Mouse (Mus musculus) midbrain, embryonic 10.5 days (tissue): Measurements from ENCODE around the gene E030025P04Rik. TPM values are rescaled to one million over a fixed set of nuclear protein-coding genes. Genes with fewer than 3 reads are reported as not detected.

Experiments
- DNase-seq: peaks from one replicate; pipeline ENCODE4 v3.0.0-alpha.2; 2017; ENCODE audit warnings: low spot score
- H3K27ac ChIP-seq: fragments of 300-500 bp; sonication (generic); replicated peaks from 2 replicates; pipeline ENCODE4 v1.5.1; 2016; ENCODE audit warnings: mild to moderate bottlenecking
- H3K27me3 ChIP-seq: fragments of 300-500 bp; sonication (generic); 2 replicates; pipeline ENCODE4 v1.6.1; 2016; ENCODE audit warnings: low read depth, mild to moderate bottlenecking; ENCODE audit not compliant: poor library complexity, severe bottlenecking
- H3K36me3 ChIP-seq: fragments of 300-500 bp; sonication (generic); 2 replicates; pipeline ENCODE4 v1.6.1; 2016; ENCODE audit warnings: mild to moderate bottlenecking, moderate library complexity
- H3K4me1 ChIP-seq: fragments of 300-500 bp; sonication (generic); 2 replicates; pipeline ENCODE4 v1.6.1; 2016
- H3K4me3 ChIP-seq: fragments of 300-500 bp; sonication (generic); 2 replicates; pipeline ENCODE4 v1.5.1; 2016; ENCODE audit warnings: mild to moderate bottlenecking, moderate library complexity
- H3K9me3 ChIP-seq: fragments of 300-500 bp; sonication (generic); replicated peaks from 2 replicates; pipeline ENCODE4 v1.6.1; 2016; ENCODE audit warnings: mild to moderate bottlenecking
- WGBS: fragments of 180-500 bp; shearing (Covaris S2); methylation state at CpG from one replicate; pipeline ENCODE4 v1.1.7; 2016; 5-methylcytosine and 5-hydroxymethylcytosine counted together
- polyA plus RNA-seq: library from polyadenylated mRNA; unstranded; fragments of >200 nt; fragmentation: Nextera tagmentation; extraction: Ambion mirVana; gene quantifications from 2 replicates; pipeline ENCODE4 v1.2.1, GENCODE M21; 2016

Gene E030025P04Rik
- polyA plus RNA-seq, 1 experiment from 2014 or later, result not detected

- DNase-seq, result no peak
- peaks cover 4% of the 10 kb centered on the region; the same call in 1 of the 2 replicates for H3K4me1 ChIP-seq
- H3K9me3 ChIP-seq, result no peaks in the 10 kb centered on the region
- H3K4me3 ChIP-seq, result no peak overlapping the region
- H3K27ac ChIP-seq, result no peak overlapping the region
- 88% methylated on average over 7 of the region's 7 CpGs for WGBS
- H3K27me3 ChIP-seq, result no peaks in the 10 kb centered on the region
- no peaks in the 10 kb centered on the region for H3K36me3 ChIP-seq
Observed at GRCm38 (mm10) chr11:109126482-109126881, 17.7 kb downstream of the E030025P04Rik start.

- WGBS, result 80% methylated on average over 5 of the region's 5 CpGs
- Histone ChIP-seq H3K9me3 (no peaks in the 10 kb centered on the region), H3K27me3 (no peaks in the 10 kb centered on the region), H3K27ac (no peak overlapping the region), H3K4me1 (peaks cover 4% of the 10 kb centered on the region; the same call in 1 of the 2 replicates), H3K36me3 (no peaks in the 10 kb centered on the region), H3K4me3 (no peak overlapping the region)
- DNase-seq, result no peak
Observed at GRCm38 (mm10) chr11:109125451-109125850, 18.7 kb downstream of the E030025P04Rik start.

GRCm38 (mm10) chr11:109124284-109124683 is 19.9 kb downstream of the E030025P04Rik start:
- no peak overlapping the region for H3K4me3 ChIP-seq
- no peak for DNase-seq
- no peaks in the 10 kb centered on the region for H3K9me3 ChIP-seq
- H3K4me1 ChIP-seq, result peaks cover 4% of the 10 kb centered on the region; the same call in 1 of the 2 replicates
- no peaks in the 10 kb centered on the region for H3K27me3 ChIP-seq
- 62% methylated on average over 3 of the region's 3 CpGs for WGBS
- no peak overlapping the region for H3K27ac ChIP-seq
- H3K36me3 ChIP-seq, result no peaks in the 10 kb centered on the region

- no peak for DNase-seq
- Histone ChIP-seq H3K27ac (peak overlapping the region; percentile 69), H3K4me1 (peaks cover 57% of the 10 kb centered on the region), H3K9me3 (0 out of 2 replicates have a peak, but pooled peaks cover 6% of the 10 kb centered on the region), H3K4me3 (no peak overlapping the region), H3K27me3 (peaks cover 19% of the 10 kb centered on the region), H3K36me3 (no peaks in the 10 kb centered on the region)
- WGBS, result 18% methylated on average over 11 of the region's 11 CpGs
Observed at GRCm38 (mm10) chr11:109109826-109110346, 34.3 kb downstream of the E030025P04Rik start.

- H3K4me3 ChIP-seq, result no peak overlapping the region
- peaks cover 19% of the 10 kb centered on the region for H3K27me3 ChIP-seq
- 0 out of 2 replicates have a peak, but pooled peaks cover 4% of the 10 kb centered on the region for H3K9me3 ChIP-seq
- H3K36me3 ChIP-seq, result no peaks in the 10 kb centered on the region
- H3K4me1 ChIP-seq, result peaks cover 57% of the 10 kb centered on the region
- no peak overlapping the region for H3K27ac ChIP-seq
- DNase-seq, result no peak
Observed at GRCm38 (mm10) chr11:109109056-109109455, 35.1 kb downstream of the E030025P04Rik start.

- peak; percentile 40 for DNase-seq
- WGBS, result 39% methylated on average over 11 of the region's 11 CpGs
- Histone ChIP-seq H3K4me1 (peaks cover 57% of the 10 kb centered on the region), H3K27ac (peak overlapping the region; percentile 74), H3K27me3 (peaks cover 19% of the 10 kb centered on the region), H3K4me3 (no peak overlapping the region), H3K36me3 (no peaks in the 10 kb centered on the region), H3K9me3 (no peaks in the 10 kb centered on the region)
Observed at GRCm38 (mm10) chr11:109107518-109108205, 36.5 kb downstream of the E030025P04Rik start.

- peaks cover 57% of the 10 kb centered on the region for H3K4me1 ChIP-seq
- H3K27me3 ChIP-seq, result peaks cover 19% of the 10 kb centered on the region
Observed at GRCm38 (mm10) chr11:109106751-109107150, 37.4 kb downstream of the E030025P04Rik start.

GRCm38 (mm10) chr11:109106181-109106580 is 38.0 kb downstream of the E030025P04Rik start:
- peaks cover 13% of the 10 kb centered on the region for H3K27me3 ChIP-seq
- H3K27ac ChIP-seq, result peak overlapping the region; percentile 74
- WGBS, result 58% methylated on average over 5 of the region's 5 CpGs
- peaks cover 57% of the 10 kb centered on the region for H3K4me1 ChIP-seq
- no peaks in the 10 kb centered on the region for H3K36me3 ChIP-seq
- no peak for DNase-seq
- no peaks in the 10 kb centered on the region for H3K9me3 ChIP-seq
- no peak overlapping the region for H3K4me3 ChIP-seq

More at GRCm38 (mm10) chr11:109106751-109107150, 37.4 kb downstream of the E030025P04Rik start:
- DNase-seq, result peak; percentile 33
- WGBS, result 15% methylated on average over 8 of the region's 8 CpGs
- Histone ChIP-seq H3K9me3 (no peaks in the 10 kb centered on the region), H3K27ac (peak overlapping the region; percentile 74; the same call in 1 of the 2 replicates), H3K36me3 (no peaks in the 10 kb centered on the region), H3K4me3 (no peak overlapping the region)

GRCm38 (mm10) chr11:109103386-109103785 is 40.8 kb downstream of the E030025P04Rik start:
- Histone ChIP-seq H3K27ac (no peak overlapping the region), H3K9me3 (no peaks in the 10 kb centered on the region), H3K4me3 (no peak overlapping the region), H3K27me3 (0 out of 2 replicates have a peak, but pooled peaks cover 5% of the 10 kb centered on the region), H3K4me1 (peaks cover 40% of the 10 kb centered on the region), H3K36me3 (no peaks in the 10 kb centered on the region)
- DNase-seq, result no peak
- WGBS, result 91% methylated on average over 3 of the region's 3 CpGs

- Histone ChIP-seq H3K27me3 (no peaks in the 10 kb centered on the region), H3K27ac (no peak overlapping the region), H3K36me3 (no peaks in the 10 kb centered on the region), H3K9me3 (no peaks in the 10 kb centered on the region), H3K4me3 (no peak overlapping the region), H3K4me1 (peaks cover 40% of the 10 kb centered on the region)
- 94% methylated on average over 8 of the region's 8 CpGs for WGBS
- no peak for DNase-seq
Observed at GRCm38 (mm10) chr11:109102646-109103045, 41.5 kb downstream of the E030025P04Rik start.

GRCm38 (mm10) chr11:109100266-109100665 is 43.9 kb downstream of the E030025P04Rik start:
- WGBS, result 93% methylated on average over 6 of the region's 6 CpGs
- no peak for DNase-seq
- Histone ChIP-seq H3K4me3 (no peak overlapping the region), H3K27ac (no peak overlapping the region), H3K4me1 (peaks cover 23% of the 10 kb centered on the region), H3K27me3 (no peaks in the 10 kb centered on the region), H3K36me3 (no peaks in the 10 kb centered on the region), H3K9me3 (no peaks in the 10 kb centered on the region)

GRCm38 (mm10) chr11:109091821-109092220 is 52.3 kb downstream of the E030025P04Rik start:
- peaks cover 26% of the 10 kb centered on the region for H3K4me1 ChIP-seq
- H3K27ac ChIP-seq, result peak overlapping the region; percentile 38; the same call in 1 of the 2 replicates
- 28% methylated on average over 5 of the region's 5 CpGs for WGBS
- no peak overlapping the region for H3K4me3 ChIP-seq
- peaks cover 8% of the 10 kb centered on the region; the same call in 1 of the 2 replicates for H3K27me3 ChIP-seq
- DNase-seq, result no peak
- H3K36me3 ChIP-seq, result no peaks in the 10 kb centered on the region
- H3K9me3 ChIP-seq, result no peaks in the 10 kb centered on the region
